Mouse (Mus musculus) liver, postnatal 0 days (tissue): ENCODE data around the gene Mnt.

Source experiments
- CTCF ChIP-seq: sonication (generic); IDR thresholded peaks from 2 replicates; pipeline ENCODE4 v1.5.1; 2016; ENCODE audit warnings: antibody characterized with exemption, low read depth
- EP300 ChIP-seq: IDR thresholded peaks from 2 replicates; pipeline ENCODE4 v1.6.1; 2016; ENCODE audit warnings: antibody characterized with exemption, low read depth, mild to moderate bottlenecking

- no peak for TF ChIP-seq CTCF
- TF ChIP-seq EP300 = no peak
Measured at GRCm38 (mm10) chr11:74820921-74821320, 9.8 kb upstream of the Mnt start.
